Mouse (Mus musculus) kidney, embryonic 14.5 days (tissue): ENCODE data around the gene Tmem135. TPM values are rescaled to one million over a fixed set of nuclear protein-coding genes. Genes with fewer than 3 reads are reported as not detected.
A peak's percentile ranks its signal among the peaks of the same experiment; 100 is the strongest.
"Not testable (repeated sequence)": the region's sequence is repeated elsewhere in the genome, so short reads cannot be mapped to it uniquely, and the experiment has no call there.

Source experiments
- ATAC-seq: fragments of 200-750 bp; cut with Nextera tagmentation; 2 replicates; pipeline ENCODE4 v1.8.0; 2017; ENCODE audit warnings: moderate number of reproducible peaks, mild to moderate bottlenecking, moderate TSS enrichment, moderate library complexity; ENCODE audit not compliant: low FRiP score, low TSS enrichment
- H3K27ac ChIP-seq: fragments of 300-500 bp; sonication (generic); 2 replicates; pipeline ENCODE4 v1.5.1; 2014; ENCODE audit warnings: low read depth, mild to moderate bottlenecking, low read length, moderate library complexity, mixed read lengths
- H3K27me3 ChIP-seq: fragments of 300-500 bp; sonication (generic); 2 replicates; pipeline ENCODE4 v1.6.1; 2014; ENCODE audit warnings: mild to moderate bottlenecking, low read length; ENCODE audit not compliant: control insufficient read depth, insufficient read depth
- H3K36me3 ChIP-seq: fragments of 300-500 bp; sonication (generic); 2 replicates; pipeline ENCODE4 v1.6.1; 2014; ENCODE audit warnings: low read length, mixed read lengths; ENCODE audit not compliant: control insufficient read depth, insufficient read depth
- H3K4me1 ChIP-seq: fragments of 300-500 bp; sonication (generic); 2 replicates; pipeline ENCODE4 v1.6.1; 2014; ENCODE audit warnings: low read length, mixed read lengths; ENCODE audit not compliant: control insufficient read depth, insufficient read depth
- H3K4me2 ChIP-seq: fragments of 300-500 bp; sonication (generic); replicated peaks from 2 replicates; pipeline ENCODE4 v1.6.1; 2014; ENCODE audit warnings: low read depth, mild to moderate bottlenecking, low read length
- H3K4me3 ChIP-seq: fragments of 300-500 bp; sonication (generic); 2 replicates; pipeline ENCODE4 v1.5.1; 2014; ENCODE audit warnings: mild to moderate bottlenecking, low read length
- H3K9ac ChIP-seq: fragments of 300-500 bp; sonication (generic); 2 replicates; pipeline ENCODE4 v1.6.1; 2014; ENCODE audit warnings: low read depth, mild to moderate bottlenecking, low read length, moderate library complexity
- H3K9me3 ChIP-seq: fragments of 300-500 bp; sonication (generic); 2 replicates; pipeline ENCODE4 v1.6.1; 2016; ENCODE audit warnings: low read length; ENCODE audit not compliant: control insufficient read depth
- WGBS: fragments of 180-500 bp; shearing (Covaris S2); extraction: QIAGEN DNeasy Blood & Tissue Kit; methylation state at CpG from one replicate; pipeline ENCODE4 v1.1.7; 2014; 5-methylcytosine and 5-hydroxymethylcytosine counted together
- polyA plus RNA-seq: library from polyadenylated mRNA; unstranded; fragments of >200 nt; fragmentation: Nextera tagmentation; extraction: Ambion mirVana; gene quantifications from 2 replicates; pipeline ENCODE4 v1.2.1, GENCODE M21; 2014

Gene Tmem135
- polyA plus RNA-seq, 1 experiment from 2014 or later, result 31.9 TPM

DNA sequence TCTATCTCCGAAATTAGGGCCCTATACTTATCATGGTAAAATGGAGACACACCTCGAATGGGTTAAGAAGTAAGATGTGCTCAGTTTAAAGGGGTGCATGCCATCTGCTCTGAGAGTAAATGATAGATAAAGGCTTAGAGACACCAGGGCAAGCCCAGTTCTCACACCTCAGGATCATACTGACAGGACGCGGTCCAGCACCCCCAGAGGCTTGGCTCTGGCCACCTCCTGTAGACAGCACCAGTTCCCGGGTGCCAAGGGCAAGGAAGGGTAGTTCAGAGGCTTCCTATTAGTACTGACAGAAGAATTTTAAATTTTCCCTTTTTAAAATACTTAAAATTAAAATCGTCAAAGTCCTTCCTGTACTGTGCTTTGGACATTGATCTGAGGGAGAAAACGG is 121.4 kb downstream of the Tmem135 start:
- Histone ChIP-seq H3K9me3 (no peaks in the 10 kb centered on the region), H3K4me2 (no peak overlapping the region)
- WGBS, result 83% methylated on average over 7 of the region's 7 CpGs

DNA sequence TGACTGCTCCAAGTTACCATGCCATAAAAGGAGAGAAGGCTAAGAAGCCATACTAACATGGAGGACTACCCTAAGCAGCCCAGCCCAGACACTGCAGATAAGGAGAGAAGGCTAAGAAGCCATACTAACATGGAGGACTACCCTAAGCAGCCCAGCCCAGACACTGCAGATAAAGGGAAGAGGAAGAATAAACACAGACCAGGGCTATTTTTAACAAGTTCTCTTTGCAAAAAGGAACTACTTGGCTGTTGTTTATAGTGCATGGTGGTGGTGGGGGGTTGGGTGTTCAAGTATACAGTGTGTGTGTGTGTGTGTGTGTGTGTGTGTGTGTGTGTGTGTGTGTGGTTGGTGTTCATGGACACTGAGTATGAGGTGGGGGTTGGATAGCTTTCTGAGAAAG is 133.6 kb downstream of the Tmem135 start:
- H3K4me3 ChIP-seq, H3K27me3 ChIP-seq, H3K27ac ChIP-seq, H3K4me2 ChIP-seq, H3K9me3 ChIP-seq, H3K36me3 ChIP-seq, ATAC-seq, H3K4me1 ChIP-seq, H3K9ac ChIP-seq: not testable (repeated sequence)

More for the DNA sequence above, 121.4 kb downstream of the Tmem135 start:
- Histone ChIP-seq H3K36me3 (no peaks in the 10 kb centered on the region), H3K27me3 (no peaks in the 10 kb centered on the region), H3K4me1 (no peaks in the 10 kb centered on the region), H3K27ac (no peak overlapping the region), H3K9ac (no peak overlapping the region), H3K4me3 (no peak overlapping the region)
- 0 out of 2 replicates have a peak, but pooled peaks have one; percentile 28 for ATAC-seq

DNA sequence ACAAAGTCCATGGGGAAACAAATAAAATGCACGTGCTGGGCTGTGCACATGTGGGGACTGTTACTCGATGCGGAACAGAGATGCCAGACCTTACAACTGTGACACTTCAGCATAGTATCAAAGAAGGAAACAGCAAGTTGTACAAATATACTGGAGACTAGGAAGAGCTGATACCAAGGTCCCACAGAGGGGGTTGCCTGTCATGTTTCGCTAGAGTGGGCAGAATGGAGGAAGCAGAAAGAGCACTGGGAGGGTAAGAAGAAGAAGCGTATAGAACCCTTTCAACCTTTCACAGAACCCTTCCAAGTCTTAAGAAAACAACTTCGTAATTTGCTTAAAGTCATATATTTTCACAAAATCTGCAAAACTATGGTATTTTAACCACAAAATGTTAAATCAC is 134.2 kb downstream of the Tmem135 start:
- no peak overlapping the region for H3K4me2 ChIP-seq
- H3K9me3 ChIP-seq, result no peaks in the 10 kb centered on the region
- no peak overlapping the region for H3K27ac ChIP-seq
- H3K4me1 ChIP-seq, result no peaks in the 10 kb centered on the region
- no peak overlapping the region for H3K4me3 ChIP-seq
- H3K9ac ChIP-seq, result no peak overlapping the region
- H3K27me3 ChIP-seq, result no peaks in the 10 kb centered on the region
- 87% methylated on average over 6 of the region's 6 CpGs for WGBS
- no peak for ATAC-seq
- H3K36me3 ChIP-seq, result no peaks in the 10 kb centered on the region

DNA sequence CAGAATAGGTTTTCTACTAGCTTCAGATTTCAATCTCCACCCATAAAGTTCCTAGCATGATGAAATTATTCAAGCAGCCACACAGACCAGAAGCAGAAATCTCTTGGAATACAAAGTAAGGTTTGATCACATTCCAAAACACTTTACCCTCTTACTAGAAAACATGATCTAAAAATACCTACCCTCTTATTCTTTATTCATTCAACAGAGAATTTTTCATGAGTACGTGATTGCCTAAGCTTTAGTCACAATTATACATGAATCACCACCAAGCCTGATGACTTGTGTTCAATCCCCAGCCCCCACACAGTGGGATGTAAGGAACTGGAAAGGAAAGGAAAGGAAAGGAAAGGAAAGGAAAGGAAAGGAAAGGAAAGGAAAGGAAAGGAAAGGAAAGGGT is 136.5 kb downstream of the Tmem135 start:
- no peaks in the 10 kb centered on the region for H3K36me3 ChIP-seq
- no peaks in the 10 kb centered on the region for H3K4me1 ChIP-seq
- no peak overlapping the region for H3K27ac ChIP-seq
- H3K4me3 ChIP-seq, result no peak overlapping the region
- H3K4me2 ChIP-seq, result no peak overlapping the region
- no peaks in the 10 kb centered on the region for H3K27me3 ChIP-seq
- ATAC-seq, result no peak
- H3K9ac ChIP-seq, result no peak overlapping the region
- H3K9me3 ChIP-seq, result no peaks in the 10 kb centered on the region
- 75% methylated on average over 1 of the region's 1 CpGs for WGBS

DNA sequence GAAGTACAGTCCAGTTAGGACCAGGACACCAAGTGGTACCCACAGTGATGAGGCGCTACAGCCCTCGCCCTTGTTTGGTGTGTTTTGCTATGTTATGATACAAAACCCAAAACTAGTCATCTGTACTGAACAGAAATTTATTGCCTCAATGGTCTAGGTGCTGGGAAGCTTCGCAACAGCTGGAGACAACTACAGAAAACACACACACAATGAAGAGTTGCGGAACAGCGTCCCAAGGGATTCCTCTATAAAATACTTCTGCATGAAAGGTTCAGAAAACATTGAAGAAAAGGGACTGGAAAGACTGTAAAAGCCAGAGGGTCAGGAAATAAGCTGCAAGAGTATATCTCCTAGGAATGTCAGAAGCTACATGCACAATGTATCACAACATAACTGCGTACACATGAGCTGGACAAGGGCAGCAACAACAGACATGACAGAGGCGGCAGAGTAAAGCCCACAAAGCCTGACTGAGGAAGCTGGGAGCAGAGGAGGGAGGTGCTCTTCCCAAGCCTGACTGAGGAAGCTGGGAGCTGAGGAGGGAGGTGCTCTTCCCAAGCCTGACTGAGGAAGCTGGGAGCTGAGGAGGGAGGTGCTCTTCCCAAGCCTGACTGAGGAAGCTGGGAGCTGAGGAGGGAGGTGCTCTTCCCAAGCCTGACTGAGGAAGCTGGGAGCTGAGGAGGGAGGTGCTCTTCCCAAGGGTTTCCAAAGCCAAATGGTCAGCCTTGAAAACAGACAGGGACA is 137.8 kb downstream of the Tmem135 start:
- Histone ChIP-seq H3K27me3 (no peaks in the 10 kb centered on the region), H3K4me3 (no peak overlapping the region), H3K4me1 (no peaks in the 10 kb centered on the region), H3K9me3 (no peaks in the 10 kb centered on the region), H3K9ac (no peak overlapping the region), H3K4me2 (no peak overlapping the region), H3K27ac (no peak overlapping the region), H3K36me3 (no peaks in the 10 kb centered on the region)
- no peak for ATAC-seq
- WGBS, result 66% methylated on average over 7 of the region's 7 CpGs

DNA sequence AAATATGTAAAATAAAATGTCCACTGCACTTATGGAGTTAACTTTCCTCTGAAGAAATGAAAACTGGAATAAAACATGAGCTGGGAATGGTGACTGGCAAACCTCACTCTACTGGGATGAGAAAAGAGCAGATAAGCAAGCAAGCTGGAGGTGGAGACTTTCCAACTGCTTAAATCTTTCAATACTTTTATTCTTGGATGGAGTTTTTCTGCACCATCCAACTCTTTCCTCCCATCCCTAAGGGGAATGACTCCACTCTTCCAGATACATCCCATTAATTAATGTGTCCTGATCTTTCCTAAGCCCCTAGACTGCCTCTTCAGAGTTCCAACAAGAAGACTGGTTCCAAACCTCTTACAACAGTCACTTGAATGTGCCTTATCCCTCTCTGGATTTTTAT is 143.1 kb downstream of the Tmem135 start:
- H3K4me1 ChIP-seq, result no peaks in the 10 kb centered on the region
- no peaks in the 10 kb centered on the region for H3K27me3 ChIP-seq
- no peaks in the 10 kb centered on the region for H3K9me3 ChIP-seq
- H3K27ac ChIP-seq, result no peak overlapping the region
- ATAC-seq, result no peak
- H3K9ac ChIP-seq, result no peak overlapping the region
- H3K4me3 ChIP-seq, result no peak overlapping the region
- no peak overlapping the region for H3K4me2 ChIP-seq
- no peaks in the 10 kb centered on the region for H3K36me3 ChIP-seq

DNA sequence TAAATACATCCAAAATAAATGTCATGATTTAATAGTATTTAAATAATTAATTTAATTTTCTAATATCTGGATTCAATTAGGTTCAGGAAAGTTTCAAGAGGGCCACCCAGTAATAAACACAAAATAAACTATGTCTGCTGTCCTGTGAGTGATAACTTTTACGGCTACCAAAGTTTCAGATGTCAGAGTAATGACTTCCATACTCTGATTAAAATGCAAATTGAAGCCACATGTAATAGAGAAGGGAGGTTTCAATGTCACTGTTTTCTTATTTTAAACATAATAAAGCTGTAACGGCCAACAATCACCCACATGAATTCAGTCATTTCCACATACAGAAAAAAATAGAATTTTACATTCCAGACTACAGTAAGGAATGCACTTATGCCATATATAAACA is 145.2 kb downstream of the Tmem135 start:
- Histone ChIP-seq H3K4me3 (no peak overlapping the region), H3K27me3 (no peaks in the 10 kb centered on the region), H3K36me3 (no peaks in the 10 kb centered on the region), H3K4me2 (no peak overlapping the region), H3K9me3 (no peaks in the 10 kb centered on the region), H3K27ac (no peak overlapping the region), H3K4me1 (no peaks in the 10 kb centered on the region), H3K9ac (no peak overlapping the region)
- 27% methylated on average over 2 of the region's 2 CpGs for WGBS
- peak; percentile 46; the same call in 1 of the 2 replicates for ATAC-seq

DNA sequence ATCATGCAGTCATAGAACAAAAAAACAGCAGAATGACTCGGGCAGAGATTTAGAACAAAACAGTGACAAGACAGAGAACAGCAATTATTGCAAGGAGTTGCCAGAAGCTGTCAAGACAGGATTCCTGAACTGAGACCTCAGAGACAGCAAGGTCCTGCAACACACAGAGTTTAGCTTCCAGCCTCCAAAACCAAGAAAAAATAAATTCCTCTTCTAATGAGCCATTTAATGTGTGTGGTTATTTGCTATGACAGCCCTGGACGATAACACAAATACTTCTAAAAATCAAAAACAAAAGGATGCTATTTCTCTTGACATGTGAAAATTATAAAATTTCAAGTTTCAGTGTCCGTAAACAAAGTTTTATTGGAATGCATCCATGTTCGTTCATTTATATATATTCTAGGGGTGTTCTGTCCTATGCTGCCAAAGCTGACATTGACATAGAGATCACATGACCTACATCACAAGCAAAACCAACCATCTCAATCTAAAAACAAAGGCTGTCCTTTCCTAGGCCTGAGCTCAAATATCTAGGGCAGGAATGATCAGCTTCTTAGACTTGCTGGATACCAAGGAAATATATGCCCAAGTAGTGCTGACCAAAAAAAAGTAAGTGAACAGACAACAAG is 146.0 kb downstream of the Tmem135 start:
- no peaks in the 10 kb centered on the region for H3K4me1 ChIP-seq
- H3K4me2 ChIP-seq, result no peak overlapping the region
- WGBS, result 48% methylated on average over 4 of the region's 4 CpGs
- no peaks in the 10 kb centered on the region for H3K27me3 ChIP-seq
- ATAC-seq, result no peak
- H3K4me3 ChIP-seq, result no peak overlapping the region
- H3K9ac ChIP-seq, result no peak overlapping the region
- H3K27ac ChIP-seq, result no peak overlapping the region
- H3K9me3 ChIP-seq, result no peaks in the 10 kb centered on the region
- no peaks in the 10 kb centered on the region for H3K36me3 ChIP-seq

DNA sequence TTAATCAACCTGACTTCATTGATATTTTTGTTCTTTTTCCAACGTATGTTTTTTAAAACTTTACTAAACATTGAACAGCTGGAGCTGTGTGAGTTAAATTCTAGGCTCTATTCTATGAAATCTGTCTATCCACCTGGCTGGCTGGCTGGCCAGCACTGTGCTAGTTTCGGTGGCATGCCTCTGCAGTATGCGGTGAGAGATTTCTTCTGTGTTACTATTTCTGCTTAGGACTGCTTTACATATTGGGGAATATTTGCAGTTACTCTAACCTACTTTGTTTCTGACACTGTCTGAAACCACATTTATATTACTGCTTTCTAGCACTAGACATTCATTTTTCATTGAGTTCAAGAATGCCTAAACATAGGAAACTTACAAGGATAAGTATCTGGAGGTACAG is 150.2 kb downstream of the Tmem135 start:
- Histone ChIP-seq H3K36me3 (no peaks in the 10 kb centered on the region), H3K4me3 (no peak overlapping the region), H3K9me3 (no peaks in the 10 kb centered on the region), H3K27ac (no peak overlapping the region), H3K4me2 (no peak overlapping the region), H3K4me1 (no peaks in the 10 kb centered on the region), H3K9ac (no peak overlapping the region), H3K27me3 (no peaks in the 10 kb centered on the region)
- no peak for ATAC-seq
- WGBS, result 79% methylated on average over 3 of the region's 3 CpGs
